Mouse (Mus musculus) lung, postnatal 10 days (tissue): ENCODE measurements around the gene Krt26.

ENCODE experiments used
- DNase-seq: peaks from one replicate; pipeline ENCODE4 v3.0.0; 2021

Gene Krt26

DNA sequence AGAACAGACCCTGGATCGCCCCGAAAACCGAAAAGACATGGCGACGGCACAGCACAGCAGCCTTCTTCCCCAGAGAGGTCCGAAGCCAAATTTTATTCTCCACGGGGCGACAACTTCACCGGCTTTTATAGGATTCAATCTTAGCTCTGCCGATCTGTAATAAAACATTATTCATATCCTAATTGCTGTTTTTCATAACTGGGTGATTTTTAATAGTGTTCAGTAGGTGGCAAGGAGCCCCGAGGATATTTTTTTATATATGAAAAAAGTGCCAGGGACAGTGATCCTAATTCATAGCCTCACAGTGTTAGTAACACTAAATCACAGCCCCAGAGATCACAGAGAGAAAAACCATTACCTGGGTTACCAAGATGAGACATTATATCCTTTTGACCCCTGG, at the start of gene Krt26:
Gene Krt26 (minus strand): TSS at position 101 of the 400 bp plus-strand sequence.
- no peak for DNase-seq

DNA sequence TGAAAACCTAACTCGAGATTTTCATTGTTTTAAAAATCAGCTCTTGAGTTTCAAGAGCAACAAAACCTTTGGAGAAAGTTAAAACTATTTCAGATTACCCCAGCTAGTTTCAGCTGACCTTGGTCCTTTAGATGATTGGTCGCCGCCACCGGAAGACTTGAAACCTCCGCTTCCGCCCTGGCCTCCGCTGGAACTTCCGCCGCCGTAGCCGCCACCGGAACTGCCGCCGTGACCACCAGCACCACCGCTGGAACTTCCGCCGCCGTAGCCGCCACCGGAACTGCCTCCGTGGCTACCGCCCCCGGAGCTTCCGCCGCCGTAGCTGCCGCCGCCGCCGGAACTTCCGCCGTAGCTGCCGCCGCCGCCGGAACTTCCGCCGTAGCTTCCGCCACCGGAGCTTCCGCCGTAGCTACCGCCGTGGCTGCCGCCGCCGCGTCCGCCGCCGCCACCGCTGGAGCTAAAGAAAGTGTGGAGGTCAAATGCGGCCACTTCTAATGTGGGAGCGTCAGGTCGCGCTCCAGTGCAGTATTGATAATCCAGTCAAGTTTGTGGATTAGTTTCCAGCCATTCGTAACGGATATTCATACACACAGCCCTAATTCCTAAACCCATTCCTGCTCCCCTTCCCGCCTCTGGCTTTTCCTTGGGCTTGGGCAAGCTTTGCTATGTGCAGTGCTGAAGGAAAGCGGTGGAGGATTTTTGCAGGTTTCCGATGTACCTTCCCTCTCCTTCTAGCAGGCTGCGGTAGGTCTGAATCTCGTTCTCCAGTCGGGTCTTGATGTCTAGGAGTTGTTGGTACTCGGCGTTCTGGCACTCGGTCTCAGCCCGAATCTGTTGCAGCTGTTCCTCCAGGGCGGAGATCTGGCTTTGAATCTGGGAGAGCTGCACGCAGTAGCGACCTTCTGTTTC, 48.3 kb upstream of the Krt26 start:
- peak; percentile 93 for DNase-seq

DNA sequence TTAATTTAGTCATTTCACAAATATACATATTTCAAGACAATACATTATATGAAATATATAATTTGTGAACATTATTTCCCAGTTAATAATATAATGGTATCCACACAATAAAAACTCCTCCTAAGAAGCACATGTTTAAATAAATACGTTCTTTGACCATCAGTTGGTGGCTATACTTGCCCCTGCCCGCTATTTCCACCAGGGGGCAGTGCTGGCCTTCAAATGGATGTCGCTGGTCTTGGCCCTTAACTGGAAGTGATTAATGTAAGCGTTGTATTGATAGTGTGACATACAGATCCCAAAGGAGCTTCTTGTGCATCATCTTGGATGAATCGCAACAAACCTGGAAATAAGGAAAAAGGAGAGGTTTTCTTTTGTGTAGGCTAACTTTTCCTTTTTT, 41.8 kb upstream of the Krt26 start:
- peak; percentile 80 for DNase-seq

DNA sequence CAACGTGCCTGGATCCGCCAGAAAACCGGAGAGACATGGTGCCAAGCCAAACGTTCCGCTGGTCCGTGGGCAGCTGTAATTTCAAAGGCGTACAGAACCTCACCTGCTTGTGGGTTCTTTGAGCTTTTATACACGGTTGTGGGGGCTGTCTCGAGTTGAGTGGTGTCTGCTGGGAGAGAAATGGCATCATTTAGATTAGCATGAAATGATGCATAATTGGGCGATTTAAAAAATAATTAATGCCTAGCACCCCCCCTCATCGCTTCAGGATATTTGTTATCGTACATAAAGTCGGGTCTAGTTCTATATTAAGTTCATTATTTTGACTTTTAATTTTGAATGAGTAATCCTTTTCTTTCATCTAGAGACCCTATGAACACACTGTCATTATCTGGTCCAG, 37.0 kb upstream of the Krt26 start, which contains the start of gene Krt28:
Gene Krt28 (minus strand): TSS at position 101 of the 400 bp plus-strand sequence.
- DNase-seq = no peak

DNA sequence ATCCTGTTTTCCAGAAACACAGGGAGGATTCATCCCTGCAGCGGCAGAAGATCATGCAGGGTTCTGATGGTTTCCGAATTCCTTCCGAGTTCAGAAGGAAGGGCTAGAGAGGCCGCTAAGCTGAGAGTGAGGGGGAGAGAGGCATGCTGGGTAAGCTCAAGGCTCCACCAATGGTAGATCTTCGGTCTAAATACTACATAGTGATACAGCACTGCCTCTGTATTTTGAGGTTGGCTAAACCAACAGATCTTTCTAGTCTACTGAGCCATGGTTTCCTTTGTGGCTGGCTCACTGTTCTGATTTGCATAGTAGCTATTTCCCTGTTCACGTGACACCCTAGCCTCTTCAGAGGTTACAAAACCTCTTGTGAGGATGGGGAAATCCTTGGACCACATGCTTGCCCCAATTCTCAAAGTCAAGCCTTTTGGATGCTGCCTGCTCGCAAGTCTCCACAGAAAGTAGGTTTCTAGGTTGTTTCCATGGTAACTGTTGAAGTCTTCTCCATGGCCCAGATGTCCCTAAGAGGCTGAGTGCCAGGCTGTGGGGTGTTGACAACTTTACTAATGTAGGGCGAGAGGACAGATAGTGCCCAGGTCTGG, 32.2 kb upstream of the Krt26 start:
- no peak for DNase-seq

DNA sequence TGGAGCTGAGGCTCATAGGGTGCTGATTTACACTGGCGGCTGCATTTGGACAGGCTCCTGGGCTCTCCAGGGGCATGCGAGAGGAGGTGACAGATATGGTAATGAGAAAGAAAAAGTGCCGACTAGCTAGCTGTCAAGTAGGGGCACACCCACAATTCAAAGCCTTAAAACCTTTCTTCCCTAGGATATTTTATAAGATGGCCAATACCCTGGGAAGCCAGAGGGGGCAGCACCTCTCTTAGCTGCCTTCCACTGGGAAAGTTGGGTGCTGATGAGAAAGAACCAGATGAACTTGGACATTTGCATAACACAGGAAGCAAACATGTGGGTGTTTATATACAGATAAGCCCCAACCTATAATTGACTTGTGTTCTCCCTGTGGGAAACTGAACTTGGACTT, 31.5 kb upstream of the Krt26 start:
- DNase-seq = peak; percentile 24

DNA sequence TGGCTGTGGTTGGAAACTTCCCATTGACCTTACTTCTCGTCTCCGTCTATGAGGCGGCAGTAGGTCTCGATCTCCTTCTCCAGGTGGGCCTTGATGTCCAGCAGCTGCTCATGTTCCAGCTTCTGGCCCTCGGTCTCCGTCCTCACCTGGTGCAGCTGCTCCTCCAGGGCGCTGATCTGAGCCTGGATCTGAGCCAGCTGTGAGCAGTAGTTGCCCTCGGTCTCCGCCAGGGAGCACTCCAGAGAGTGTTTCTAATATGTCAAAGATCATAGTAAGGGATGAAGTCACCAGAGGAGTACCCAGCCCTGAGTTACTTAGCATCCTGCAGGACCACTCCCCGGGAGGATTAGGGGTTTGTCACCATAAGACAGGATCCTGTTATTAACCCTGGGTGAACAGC, 29.0 kb upstream of the Krt26 start:
- peak; percentile 22 for DNase-seq

DNA sequence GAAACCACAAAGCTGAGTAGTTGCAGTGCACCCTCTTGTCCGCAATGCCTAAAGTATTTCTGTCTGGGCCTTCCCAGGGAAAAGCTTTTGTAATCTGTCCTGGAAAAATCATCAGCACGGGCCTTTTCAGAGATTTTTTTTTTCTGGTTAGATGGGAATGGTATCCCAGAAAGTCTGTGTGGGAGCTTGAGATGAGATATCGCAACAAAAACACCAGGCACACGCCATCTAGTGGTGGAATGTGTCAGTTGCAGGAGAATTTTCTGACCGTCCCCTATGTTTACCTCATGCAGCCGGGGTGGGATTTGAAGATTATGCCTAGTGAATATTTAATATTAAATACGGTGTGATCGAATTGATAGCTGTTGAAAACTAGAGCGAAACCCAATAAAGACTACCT, 26.6 kb upstream of the Krt26 start:
- DNase-seq = peak; percentile 28

DNA sequence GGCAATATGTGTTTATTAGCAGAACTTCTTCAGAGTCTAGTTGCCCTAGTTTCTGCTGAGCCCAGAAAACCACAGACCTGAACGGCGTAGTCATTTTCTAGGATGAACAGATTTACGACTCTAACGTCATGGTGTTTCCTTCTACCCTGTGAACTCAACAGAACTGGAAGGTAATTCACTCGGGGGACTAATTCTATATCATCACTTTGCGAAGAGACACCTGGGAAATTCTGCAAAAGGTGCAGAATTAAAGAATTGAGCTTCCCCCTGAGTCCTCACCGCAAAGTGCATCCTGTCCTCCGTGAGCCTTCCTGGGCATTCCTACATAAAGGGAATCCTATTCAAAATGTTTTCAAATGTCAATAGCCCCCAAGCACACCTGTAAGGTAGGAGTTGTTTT, 23.7 kb upstream of the Krt26 start:
- DNase-seq = no peak

DNA sequence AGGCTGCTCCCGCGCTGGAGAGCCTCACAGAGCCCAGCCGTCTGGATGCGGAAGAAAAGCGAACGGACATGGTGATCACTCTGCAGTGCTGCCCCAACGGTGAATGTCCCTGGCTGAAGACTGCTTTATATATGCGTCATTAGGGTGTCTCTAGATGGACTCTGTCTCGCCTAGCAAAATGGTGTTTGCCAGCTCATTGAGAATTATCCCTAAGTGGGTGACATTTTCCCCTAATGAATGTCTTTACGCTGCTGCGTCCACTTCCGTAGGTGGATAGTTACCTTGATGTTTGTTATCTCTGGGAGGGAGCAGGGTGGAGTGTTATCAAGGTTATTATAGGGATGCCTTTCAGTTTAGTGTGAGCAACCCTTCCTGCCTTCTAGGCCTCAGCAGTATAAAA, 13.2 kb upstream of the Krt26 start, which contains the start of gene Krt27:
Gene Krt27 (minus strand): TSS at position 101 of the 400 bp plus-strand sequence.
- no peak for DNase-seq

DNA sequence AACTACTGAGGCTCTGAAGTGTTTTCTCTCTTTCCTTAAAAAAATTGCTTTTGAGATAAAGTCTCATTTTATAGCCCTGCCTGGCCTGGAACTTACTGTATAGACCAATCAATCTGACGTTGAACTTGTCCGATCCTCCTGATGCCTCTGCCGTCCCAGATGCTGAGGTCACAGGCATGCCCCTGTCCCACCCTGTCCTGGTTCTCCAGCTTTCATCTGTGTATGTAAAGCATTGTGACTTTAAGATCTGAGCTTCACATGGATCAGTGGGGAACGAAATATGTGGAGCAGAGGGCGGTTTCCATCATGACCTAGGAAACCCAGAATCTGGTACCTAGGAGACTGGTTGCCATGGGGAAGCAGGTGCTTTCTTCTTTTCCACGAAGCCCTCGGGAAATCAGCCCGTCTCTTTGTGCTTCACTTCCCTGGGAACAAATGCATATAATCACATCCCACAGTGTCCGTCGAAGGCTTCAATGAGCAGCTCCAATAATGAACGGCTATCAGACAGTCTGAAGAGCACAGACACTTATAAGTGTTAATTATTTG, 1.6 kb upstream of the Krt26 start:
- DNase-seq = no peak

DNA sequence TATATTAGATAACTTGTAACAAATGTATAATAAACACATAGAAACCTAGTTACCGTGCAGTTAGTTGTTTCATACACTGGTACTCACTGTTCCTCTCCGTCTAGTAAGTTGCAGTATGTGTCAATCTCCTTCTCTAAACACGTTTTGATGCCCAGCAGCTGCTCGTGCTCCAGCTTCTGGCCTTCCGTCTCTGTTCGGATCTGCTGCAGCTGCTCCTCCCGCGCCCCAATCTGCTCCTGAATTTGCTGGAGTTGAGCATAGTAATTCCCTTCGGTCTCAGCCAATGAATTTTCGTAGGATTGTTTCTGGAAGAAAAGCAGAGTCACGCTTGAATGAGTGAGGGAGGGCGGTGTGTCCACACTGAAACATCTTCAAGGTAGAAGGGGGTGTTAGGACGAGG, 4.3 kb downstream of the Krt26 start:
- DNase-seq = peak; percentile 30

DNA sequence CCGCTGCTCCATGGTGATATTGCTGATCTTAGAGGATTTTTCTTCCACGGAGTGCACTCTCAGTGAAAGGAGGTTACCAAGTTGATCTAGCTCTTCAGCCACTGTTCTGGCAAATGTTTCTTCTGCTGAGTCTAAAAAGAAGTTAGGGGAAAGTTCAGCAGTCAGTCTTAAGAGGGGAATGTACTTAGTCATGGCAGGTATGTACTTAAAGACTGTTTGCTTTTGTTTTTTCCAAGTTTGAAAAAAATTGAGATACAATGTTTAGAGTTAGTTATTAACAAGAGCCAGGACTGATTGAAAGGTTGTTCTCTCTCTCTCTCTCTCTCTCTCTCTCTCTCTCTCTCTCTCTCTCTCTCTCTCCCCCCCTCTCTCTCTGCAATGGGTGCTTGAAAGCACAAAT, 8.1 kb downstream of the Krt26 start:
- DNase-seq = no peak

DNA sequence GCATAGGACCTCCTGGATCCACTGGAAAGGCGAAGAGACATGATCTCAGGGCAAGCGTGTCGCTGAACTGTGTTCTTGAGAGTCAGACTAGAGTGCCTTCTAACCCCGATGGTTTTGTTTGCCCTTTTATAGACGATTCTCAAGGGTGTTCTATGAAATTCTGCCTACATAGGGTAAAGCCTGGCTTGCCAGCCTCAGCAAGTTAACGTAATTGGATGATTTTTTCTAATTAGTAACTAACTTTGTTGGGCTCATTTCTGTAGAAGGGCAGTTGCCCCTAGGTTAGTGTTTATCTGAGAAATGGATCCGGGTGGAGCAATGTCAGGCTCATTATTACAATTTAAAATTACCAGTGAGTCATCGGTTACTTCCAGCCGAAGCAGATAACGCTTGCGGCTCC, 14.9 kb downstream of the Krt26 start, which contains the start of gene Krt25:
Gene Krt25 (minus strand): TSS at position 101 of the 400 bp plus-strand sequence.
- DNase-seq = no peak

DNA sequence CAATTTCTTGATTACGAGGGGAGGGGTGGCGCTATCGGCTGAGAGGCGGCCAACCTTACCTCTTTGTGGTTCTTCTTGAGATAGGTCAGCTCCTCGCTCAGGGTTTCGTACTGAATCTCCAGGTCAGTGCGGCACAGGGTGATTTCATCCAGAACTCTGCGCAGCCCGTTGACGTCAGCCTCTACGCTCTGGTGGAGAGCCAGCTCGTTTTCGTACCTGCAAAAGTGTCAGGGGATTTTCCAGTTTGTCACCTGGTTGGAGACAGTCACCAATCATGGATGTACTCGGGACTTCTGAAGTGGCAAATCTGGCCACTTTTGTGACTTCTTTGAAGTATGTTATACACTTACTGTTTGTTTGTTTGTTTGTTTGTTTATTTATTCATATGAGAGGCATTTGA, 16.7 kb downstream of the Krt26 start:
- no peak for DNase-seq

DNA sequence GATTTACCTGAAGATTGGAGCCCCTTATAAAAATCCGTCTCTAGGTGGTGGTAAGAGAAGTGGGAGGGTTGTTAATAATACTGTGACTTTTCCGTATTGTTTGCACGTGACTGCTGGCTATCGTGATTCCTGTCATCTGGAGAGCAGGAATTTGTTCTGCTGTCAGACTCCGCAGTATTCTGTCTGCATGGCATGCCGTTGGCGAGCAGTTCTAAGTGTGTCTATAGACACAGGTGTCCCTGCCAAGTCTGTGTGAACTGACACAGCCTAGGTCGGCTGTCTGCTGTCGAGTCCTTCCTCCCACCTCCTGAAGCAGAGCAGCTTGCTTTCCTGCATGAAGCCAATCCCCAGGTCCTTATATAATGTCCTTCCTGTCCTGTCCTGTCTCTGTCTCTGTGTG, 18.6 kb downstream of the Krt26 start:
- DNase-seq = no peak

DNA sequence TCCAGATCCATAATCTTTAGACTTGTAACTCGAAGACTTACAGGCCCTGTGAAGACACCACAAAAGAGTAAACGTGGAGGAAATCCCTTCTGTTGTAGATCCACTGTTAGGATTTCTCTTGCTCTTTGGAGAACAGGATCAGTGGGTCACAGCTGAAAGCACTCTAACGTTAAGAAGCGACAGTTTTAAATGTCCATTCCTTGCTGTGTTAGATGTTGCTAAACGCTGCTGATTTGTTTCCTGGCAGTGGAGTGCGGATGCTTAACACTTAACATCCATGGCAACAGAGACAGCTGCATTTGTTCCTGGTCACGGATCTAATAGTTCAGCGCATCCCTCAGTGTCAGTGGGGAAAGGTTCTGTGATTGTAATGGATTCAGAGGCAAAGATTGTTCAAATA, 21.2 kb downstream of the Krt26 start:
- DNase-seq = peak; percentile 19

DNA sequence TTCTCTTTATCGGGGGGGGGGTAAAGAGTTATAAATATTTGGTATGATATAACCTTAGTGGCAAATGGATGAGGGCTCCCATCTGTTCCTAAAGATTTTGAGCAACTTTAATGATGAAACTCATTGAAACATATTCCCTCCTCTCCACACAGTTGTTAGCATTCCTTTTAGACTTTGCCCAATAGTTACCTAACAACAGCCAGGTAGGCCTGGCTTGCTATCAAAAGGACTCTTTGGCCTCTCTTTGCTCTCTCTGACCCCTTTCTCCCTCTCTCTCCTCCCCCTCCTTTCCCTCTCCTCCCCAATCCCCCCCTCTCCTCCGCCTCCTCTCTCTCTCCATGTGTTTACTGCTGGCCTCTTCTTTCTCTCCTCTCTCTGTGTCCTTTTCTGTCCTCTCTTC, 23.2 kb downstream of the Krt26 start:
- DNase-seq = no peak

DNA sequence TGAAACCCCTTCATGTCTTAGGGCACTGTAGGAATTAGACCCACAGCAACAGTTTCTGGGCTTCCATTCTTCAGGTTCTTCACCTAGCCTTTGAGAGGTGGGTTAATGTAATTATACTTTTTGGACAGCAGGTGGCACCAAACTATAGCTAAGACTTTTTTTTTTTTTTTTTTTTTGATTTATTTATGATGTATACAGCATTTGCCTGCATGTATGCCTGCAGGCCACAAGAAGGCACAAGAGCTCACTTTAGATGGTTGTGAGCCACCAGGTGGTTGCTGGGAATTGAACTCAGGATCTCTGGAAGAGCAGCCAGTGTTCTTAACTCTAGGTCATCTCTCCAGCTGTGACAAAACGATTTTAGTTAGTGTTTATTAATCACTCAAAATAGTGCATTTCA, 26.9 kb downstream of the Krt26 start:
- DNase-seq = peak; percentile 18

DNA sequence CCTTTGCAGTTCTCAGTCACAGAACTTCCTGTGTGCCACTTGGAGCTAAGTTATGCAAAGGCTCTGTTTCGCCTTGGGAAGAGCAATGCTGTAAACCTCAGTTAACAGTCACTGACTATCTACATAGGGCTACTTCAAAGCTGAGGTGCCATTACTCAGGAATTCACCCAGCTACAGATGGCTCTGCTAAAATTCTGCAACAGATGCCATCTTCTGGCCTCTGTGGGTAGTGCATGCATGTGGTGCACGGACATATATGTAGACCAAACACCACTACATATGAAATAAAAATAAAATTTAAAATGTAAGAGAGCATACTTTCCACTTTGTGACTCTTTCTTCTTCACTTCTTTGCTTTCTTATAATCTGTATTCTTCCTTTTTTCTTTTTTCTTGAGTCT, 30.2 kb downstream of the Krt26 start:
- DNase-seq = peak; percentile 71

DNA sequence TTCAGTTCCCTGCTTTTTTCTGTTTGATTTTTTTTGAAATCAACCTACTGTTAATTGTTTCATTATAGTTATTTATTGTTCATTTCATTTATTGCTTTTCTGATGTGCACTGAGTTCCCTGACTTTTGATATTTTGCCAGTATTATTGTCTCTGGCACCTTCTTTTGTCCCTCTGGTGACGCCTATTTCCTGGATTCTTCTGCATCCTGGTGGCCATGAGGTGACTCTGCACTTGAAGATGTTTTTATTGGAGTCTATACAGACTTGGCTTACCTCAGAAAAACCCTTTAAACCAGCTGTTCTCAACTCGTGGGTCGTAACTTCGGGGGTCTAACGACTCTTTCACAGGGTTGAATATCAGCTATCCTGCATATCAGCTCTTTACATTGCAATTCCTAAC, 42.7 kb downstream of the Krt26 start:
- no peak for DNase-seq

DNA sequence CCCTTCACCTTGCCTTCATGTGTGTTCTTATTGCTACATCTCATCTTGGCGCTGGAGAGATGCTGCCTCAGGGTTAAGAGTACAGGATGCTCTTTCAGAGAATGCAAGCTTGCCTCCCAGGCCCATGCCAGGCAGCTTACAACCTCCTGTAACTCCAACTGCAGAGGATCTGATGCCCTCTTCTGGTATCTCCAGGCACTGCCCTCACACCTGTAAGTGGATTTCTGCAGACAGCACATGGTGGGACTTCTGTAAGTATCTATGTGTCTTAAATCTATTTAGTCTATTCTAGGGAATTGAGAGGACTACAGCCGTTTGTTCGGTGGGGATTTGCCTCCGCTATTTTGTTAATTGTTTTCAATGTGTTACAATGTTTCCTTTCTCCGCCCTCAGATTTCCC, 44.9 kb downstream of the Krt26 start:
- DNase-seq = peak; percentile 53

DNA sequence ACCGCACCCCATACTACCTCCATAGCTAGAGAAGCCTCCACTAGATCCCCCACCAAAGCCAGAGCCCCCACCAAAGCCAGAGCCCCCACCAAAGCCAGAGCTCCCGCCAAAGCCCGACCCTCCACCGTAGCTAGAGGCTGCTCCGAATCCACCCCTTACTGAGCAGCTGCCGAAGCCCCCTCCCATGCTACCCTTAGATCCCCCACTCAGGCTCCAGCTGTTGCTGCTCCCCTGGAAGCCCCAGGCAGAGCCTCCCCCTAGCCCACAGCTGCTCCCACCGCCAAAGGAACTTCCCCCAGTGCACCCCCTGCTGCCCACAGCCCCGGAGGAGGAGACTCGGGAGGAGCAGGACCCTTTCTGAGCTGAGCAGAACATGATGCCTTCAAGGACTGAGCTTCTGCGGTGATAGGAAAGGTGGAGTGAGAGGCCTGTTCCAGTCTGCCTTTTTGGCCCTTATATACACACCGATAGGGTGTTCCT, 52.9 kb downstream of the Krt26 start, which contains the start of gene Krt24:
Gene Krt24 (minus strand): TSS at position 430 of the 480 bp plus-strand sequence.
- DNase-seq = no peak

DNA sequence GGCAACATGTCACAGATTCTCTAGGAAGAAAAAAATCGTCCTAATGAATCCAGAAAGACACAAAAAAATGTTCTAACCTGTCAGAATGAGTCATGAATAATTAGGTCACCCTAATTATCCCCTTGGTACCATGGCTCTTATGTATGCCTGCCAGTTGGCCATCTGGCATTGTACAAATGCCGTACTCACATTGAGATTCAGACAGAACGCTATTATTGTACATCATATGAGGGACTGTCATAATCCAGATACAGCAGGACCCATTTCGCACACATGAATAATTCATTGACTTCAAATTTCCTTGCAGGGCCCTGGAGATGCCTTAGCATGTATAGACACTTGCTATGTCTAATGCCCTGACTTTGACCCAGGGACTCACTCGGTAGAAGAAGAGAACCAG, 53.8 kb downstream of the Krt26 start:
- no peak for DNase-seq
